Mouse (Mus musculus) liver, embryonic 14.5 days (tissue): ENCODE data around the gene Klhl29. TPM values are rescaled to one million over a fixed set of nuclear protein-coding genes. Genes with fewer than 3 reads are reported as not detected.
A peak's percentile ranks its signal among the peaks of the same experiment; 100 is the strongest.

Source experiments
- ATAC-seq: fragments of 200-750 bp; cut with Nextera tagmentation; 2 replicates; pipeline ENCODE4 v1.8.0; 2017; ENCODE audit warnings: moderate number of reproducible peaks, mild to moderate bottlenecking, moderate library complexity; ENCODE audit not compliant: insufficient read depth
- DNase-seq, 3 experiments: peaks; one replicate each; pipeline ENCODE4 v3.0.0-alpha.2; 2012 to 2013; ENCODE audit warnings: low read depth in 3 of 3, low spot score in 3 of 3
- H3K27ac ChIP-seq: fragments of 300-500 bp; sonication (generic); 2 replicates; pipeline ENCODE4 v1.5.1; 2014; ENCODE audit warnings: moderate library complexity, mild to moderate bottlenecking, control low read depth, inconsistent platforms
- H3K27me3 ChIP-seq: fragments of 300-500 bp; sonication (generic); 2 replicates; pipeline ENCODE4 v1.6.1; 2014; ENCODE audit warnings: mild to moderate bottlenecking, low read length, moderate library complexity; ENCODE audit not compliant: control insufficient read depth, insufficient read depth
- H3K36me3 ChIP-seq: fragments of 300-500 bp; sonication (generic); replicated peaks from 2 replicates; pipeline ENCODE4 v1.6.1; 2014; ENCODE audit warnings: low read depth; ENCODE audit not compliant: control insufficient read depth, insufficient read depth
- H3K4me1 ChIP-seq, 2 experiments: fragments of 200-500 bp in 1 of 2; fragments of 300-500 bp in 1 of 2; sonication (generic) in 1 of 2; replicated peaks; 2 replicates each; pipeline ENCODE4 v1.6.1; 2012 to 2014; ENCODE audit warnings: antibody characterized with exemption in 1 of 2, inconsistent platforms in 1 of 2, low read length in 1 of 2; ENCODE audit not compliant: control insufficient read depth in 2 of 2, insufficient read depth in 2 of 2
- H3K4me2 ChIP-seq: fragments of 300-500 bp; sonication (generic); 2 replicates; pipeline ENCODE4 v1.6.1; 2014; ENCODE audit warnings: low read depth, mild to moderate bottlenecking, control low read depth, moderate library complexity
- H3K4me3 ChIP-seq, 2 experiments: fragments of 200-500 bp in 1 of 2; fragments of 300-500 bp in 1 of 2; sonication (generic) in 1 of 2; 2 replicates each; pipeline ENCODE4 v1.5.1; 2012 to 2014; ENCODE audit warnings: low read depth in 2 of 2, low read length in 2 of 2, mild to moderate bottlenecking in 2 of 2, control low read depth in 1 of 2, inconsistent platforms in 1 of 2, moderate library complexity in 1 of 2; ENCODE audit not compliant: insufficient read depth in 1 of 2
- H3K9ac ChIP-seq: fragments of 300-500 bp; sonication (generic); replicated peaks from 2 replicates; pipeline ENCODE4 v1.6.1; 2014; ENCODE audit warnings: mild to moderate bottlenecking, control low read depth, moderate library complexity
- H3K9me3 ChIP-seq: fragments of 300-500 bp; sonication (generic); 2 replicates; pipeline ENCODE4 v1.6.1; 2016; ENCODE audit warnings: low read length, mixed read lengths; ENCODE audit not compliant: control insufficient read depth
- CTCF ChIP-seq: IDR thresholded peaks from 2 replicates; pipeline ENCODE4 v1.5.1; 2016; ENCODE audit warnings: antibody characterized with exemption, low read depth, control low read depth
- EP300 ChIP-seq: IDR thresholded peaks from 2 replicates; pipeline ENCODE4 v1.6.1; 2016; ENCODE audit warnings: antibody characterized with exemption, low read depth
- WGBS: fragments of 180-500 bp; shearing (Covaris S2); extraction: QIAGEN DNeasy Blood & Tissue Kit; methylation state at CpG from one replicate; pipeline ENCODE4 v1.1.7; 2014; ENCODE audit not compliant: insufficient replicate concordance; 5-methylcytosine and 5-hydroxymethylcytosine counted together
- polyA plus RNA-seq, 2 experiments: library from polyadenylated mRNA; depleted of rRNA in 1 of 2; stranded (reverse) in 1 of 2; unstranded in 1 of 2; fragments of >200 nt; fragmentation: Nextera tagmentation in 1 of 2; extraction: Ambion mirVana in 1 of 2; gene quantifications; 2 replicates each; pipeline versions ENCODE4 v1.2.1 to v1.2.3; 2012 to 2014

Gene Klhl29
- polyA plus RNA-seq, 2 experiments, result 0.06 to 0.11 TPM

DNA sequence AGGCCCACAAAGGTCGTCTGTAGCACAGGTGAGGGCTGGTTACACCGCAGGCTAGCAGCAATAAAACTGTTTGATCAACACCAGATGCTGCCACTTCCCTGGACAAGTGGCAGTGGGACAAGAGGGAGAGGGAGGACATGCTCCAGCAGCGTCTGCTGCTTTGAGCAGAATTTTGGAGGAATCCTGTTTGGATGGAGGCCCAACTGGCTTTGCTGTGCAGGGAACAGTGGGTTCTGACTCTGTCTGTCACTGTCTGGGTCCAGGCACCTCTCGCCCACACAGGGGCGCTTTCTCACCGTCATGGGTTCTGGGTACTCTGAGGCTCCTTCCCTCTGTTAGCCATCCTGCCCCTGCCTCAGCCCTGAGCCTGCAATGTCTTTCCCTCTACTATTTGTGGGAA lies 209.3 kb downstream of the Klhl29 start:
- 32% methylated on average over 6 of the region's 6 CpGs for WGBS
- Histone ChIP-seq H3K4me2 (no peak overlapping the region), H3K4me3 (no peak overlapping the region), H3K27ac (no peak overlapping the region), H3K36me3 (no peaks in the 10 kb centered on the region), H3K4me1 (no peaks in the 10 kb centered on the region), H3K9me3 (no peaks in the 10 kb centered on the region), H3K9ac (no peak overlapping the region), H3K27me3 (no peaks in the 10 kb centered on the region)
- TF ChIP-seq EP300 (no peak), CTCF (peak; percentile 29; the same call in 1 of the 2 replicates)
- no peak for DNase-seq
- no peak for ATAC-seq

DNA sequence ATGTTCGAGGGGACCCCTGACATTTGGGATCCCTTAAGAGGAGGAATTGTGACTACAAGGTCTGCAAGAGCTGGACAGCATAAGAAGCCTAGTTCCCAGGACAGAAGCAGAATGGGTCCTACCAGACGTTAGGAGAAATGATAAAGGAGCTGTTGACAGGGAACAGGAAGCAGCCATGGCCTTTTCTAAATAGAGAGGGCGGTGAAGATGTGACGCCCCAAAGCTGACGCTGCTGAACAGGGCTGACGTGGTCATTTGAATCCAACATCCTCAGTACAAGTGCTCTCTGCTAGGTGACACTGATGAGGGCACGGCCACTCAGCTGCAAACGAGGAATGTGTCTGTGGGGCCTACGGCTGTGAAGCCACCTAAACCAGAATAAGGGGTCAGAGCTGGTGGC lies 210.1 kb downstream of the Klhl29 start:
- 44% methylated on average over 9 of the region's 9 CpGs for WGBS
- no peaks in the 10 kb centered on the region for H3K9me3 ChIP-seq
- H3K4me3 ChIP-seq, result no peak overlapping the region
- TF ChIP-seq CTCF, result no peak
- TF ChIP-seq EP300, result no peak
- ATAC-seq (no peak), DNase-seq (no peak)
- H3K27me3 ChIP-seq, result no peaks in the 10 kb centered on the region
- no peak overlapping the region for H3K9ac ChIP-seq
- no peak overlapping the region for H3K4me2 ChIP-seq
- H3K4me1 ChIP-seq, result no peaks in the 10 kb centered on the region
- no peaks in the 10 kb centered on the region for H3K36me3 ChIP-seq
- H3K27ac ChIP-seq, result no peak overlapping the region

DNA sequence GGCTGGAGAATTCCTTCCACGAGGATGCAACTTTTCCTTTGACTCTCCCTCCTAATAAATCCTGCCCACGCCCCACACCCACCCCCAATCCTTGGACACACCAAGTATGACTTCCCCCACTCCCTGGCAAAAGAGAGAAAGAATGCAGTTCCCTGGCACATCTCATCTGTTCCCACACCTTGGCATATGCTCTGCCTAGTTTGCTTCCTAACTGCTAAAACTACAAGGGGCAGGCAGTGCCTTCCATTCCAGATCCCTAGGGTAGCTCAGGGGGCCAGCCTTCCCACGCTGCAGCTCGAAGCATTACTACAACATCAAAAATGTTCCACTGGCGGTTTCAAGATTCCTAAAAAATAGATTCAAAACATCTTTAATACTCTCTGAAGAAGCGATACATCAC lies 212.8 kb downstream of the Klhl29 start:
- H3K27ac ChIP-seq, result no peak overlapping the region

DNA sequence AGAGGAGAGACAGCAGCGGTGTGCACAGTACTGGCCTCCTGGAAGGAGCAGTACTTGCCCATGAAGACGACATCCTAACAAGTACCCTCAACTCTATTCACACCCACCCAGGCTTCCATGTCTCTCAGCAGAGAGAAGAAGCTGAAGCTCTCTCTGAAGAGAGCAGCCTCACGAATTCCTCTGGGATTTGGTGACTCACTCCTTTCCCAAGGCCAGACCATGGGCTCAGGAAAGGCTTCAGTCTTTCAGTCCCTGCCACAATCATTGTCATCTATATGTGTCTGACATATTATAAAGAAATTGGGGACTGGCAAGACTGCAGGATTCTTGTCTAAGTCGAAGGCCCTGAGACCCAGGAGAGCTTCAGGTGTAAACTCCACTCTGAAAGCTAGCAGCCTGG lies 213.9 kb downstream of the Klhl29 start:
- Histone ChIP-seq H3K9ac (no peak overlapping the region), H3K36me3 (no peaks in the 10 kb centered on the region), H3K4me3 (no peak overlapping the region), H3K27ac (no peak overlapping the region), H3K4me2 (no peak overlapping the region), H3K9me3 (no peaks in the 10 kb centered on the region), H3K27me3 (no peaks in the 10 kb centered on the region), H3K4me1 (no peaks in the 10 kb centered on the region)
- DNase-seq (no peak), ATAC-seq (no peak)
- 55% methylated on average over 4 of the region's 4 CpGs for WGBS
- TF ChIP-seq CTCF (no peak), EP300 (no peak)

More for the DNA sequence above, 212.8 kb downstream of the Klhl29 start:
- Histone ChIP-seq H3K4me3 (no peak overlapping the region), H3K36me3 (no peaks in the 10 kb centered on the region), H3K4me1 (no peaks in the 10 kb centered on the region), H3K4me2 (no peak overlapping the region), H3K27me3 (no peaks in the 10 kb centered on the region), H3K9ac (no peak overlapping the region), H3K9me3 (no peaks in the 10 kb centered on the region)
- DNase-seq (no peak), ATAC-seq (no peak)
- 59% methylated on average over 6 of the region's 6 CpGs for WGBS
- no peak for TF ChIP-seq CTCF
- no peak for TF ChIP-seq EP300

DNA sequence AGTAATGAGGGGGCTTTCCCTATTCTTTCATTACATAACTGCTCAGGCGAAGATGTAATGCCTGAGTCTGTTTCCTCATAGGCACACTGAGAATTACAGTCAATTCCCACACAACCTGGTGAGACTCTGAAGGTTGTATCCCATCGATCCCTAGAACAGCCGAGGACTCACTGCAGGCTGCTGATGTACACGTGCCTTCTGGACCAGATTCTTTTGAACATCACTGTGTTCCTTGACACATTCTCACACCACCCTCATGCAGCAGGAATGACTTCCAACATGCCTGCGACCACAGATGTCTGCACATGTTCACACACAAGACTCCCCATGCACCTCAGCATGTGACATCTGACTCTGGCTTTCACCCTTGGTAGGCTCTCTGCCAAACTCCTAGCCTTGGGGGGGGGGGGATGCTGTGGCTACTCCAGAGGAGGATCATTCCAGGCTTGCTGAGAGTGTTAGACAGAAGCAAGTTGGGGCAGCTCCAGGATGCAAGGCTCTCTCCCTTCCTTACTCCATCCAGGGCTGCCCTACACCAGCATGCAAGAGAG lies 217.5 kb downstream of the Klhl29 start:
- 48% methylated on average over 5 of the region's 5 CpGs for WGBS
- DNase-seq, result no peak

More for the DNA sequence above, 217.5 kb downstream of the Klhl29 start:
- Histone ChIP-seq H3K4me3 (no peak overlapping the region), H3K4me1 (no peaks in the 10 kb centered on the region), H3K9me3 (no peaks in the 10 kb centered on the region), H3K9ac (no peak overlapping the region), H3K36me3 (no peaks in the 10 kb centered on the region), H3K27ac (no peak overlapping the region), H3K4me2 (no peak overlapping the region), H3K27me3 (no peaks in the 10 kb centered on the region)
- no peak for ATAC-seq
- TF ChIP-seq CTCF (no peak), EP300 (no peak)
